18 mouse cellular contexts compared by ENCODE assay signal in genomic region chr12:15684311-15684710, GRCm38 (mm10).
DNase-seq lines count a peak whose midpoint lies in the region; ATAC-seq and TF ChIP-seq lines count a peak whose summit lies in the region.
"Had no signal": no experiment of that assay in that cellular context is flagged by ENCODE, and none has a peak within 500 bp of the region (broad histone marks: within the 10 kb centered on the region; RNA-seq: fewer than 3 reads in every experiment).

No protein-coding gene starts in this region.

- ATAC-seq in embryonic facial prominence, embryonic 11.5 days (replicated peaks; ENCODE audit: insufficient number of reproducible peaks, low FRiP score, low TSS enrichment, low read depth) = no peak
- no peak for ATAC-seq in hindbrain, postnatal 0 days
- ATAC-seq: forebrain, embryonic 13.5 days; forebrain, postnatal 0 days had no signal

- H3K36me3 ChIP-seq in embryonic facial prominence, embryonic 11.5 days (replicated peaks; ENCODE audit: control insufficient read depth, insufficient read depth, low read depth, low read length) = no peaks in the 10 kb centered on the region
- H3K36me3 ChIP-seq in embryonic facial prominence, embryonic 10.5 days (replicated peaks) = no peaks in the 10 kb centered on the region
- no peaks in the 10 kb centered on the region for H3K36me3 ChIP-seq in hindbrain, postnatal 0 days (ENCODE audit: insufficient read depth, low read length)
- H3K36me3 ChIP-seq: heart, embryonic 12.5 days; hindbrain, embryonic 15.5 days had no signal

- H3K4me2 ChIP-seq in embryonic facial prominence, embryonic 11.5 days (ENCODE audit: low read depth, low read length) = no peak overlapping the region
- H3K4me2 ChIP-seq in hindbrain, postnatal 0 days (ENCODE audit: low read depth, low read length) = no peak overlapping the region
- H3K4me2 ChIP-seq: forebrain, embryonic 13.5 days; heart, embryonic 12.5 days; hindbrain, embryonic 15.5 days had no signal

- intact Hi-C loops in gastrocnemius, postnatal 36 days (cut with DNase I) = no loop called here

- 59% methylated on average over 5 of the region's 5 CpGs for WGBS in embryonic facial prominence, embryonic 11.5 days
- WGBS in embryonic facial prominence, embryonic 10.5 days = 67% methylated on average over 5 of the region's 5 CpGs
- WGBS in lung, adult 2 months = 34% methylated on average over 5 of the region's 5 CpGs
- 84% methylated on average over 5 of the region's 5 CpGs for WGBS in hindbrain, postnatal 0 days

- TF ChIP-seq CTCF in lung, adult 2 months (IDR thresholded peaks at IDR 0.05; ENCODE audit: insufficient read depth, low read length) = no peak
- no peak for TF ChIP-seq CTCF in hindbrain, postnatal 0 days (IDR thresholded peaks at IDR 0.05; ENCODE audit: low read depth)

- no peaks in the 10 kb centered on the region for H3K9me3 ChIP-seq in embryonic facial prominence, embryonic 11.5 days (replicated peaks; ENCODE audit: control insufficient read depth, low read length)
- H3K9me3 ChIP-seq in embryonic facial prominence, embryonic 10.5 days = no peaks in the 10 kb centered on the region
- no peaks in the 10 kb centered on the region for H3K9me3 ChIP-seq in hindbrain, postnatal 0 days (ENCODE audit: low read length)
- H3K9me3 ChIP-seq: forebrain, embryonic 13.5 days; heart, embryonic 12.5 days; hindbrain, embryonic 15.5 days had no signal

- no peak overlapping the region for H3K27ac ChIP-seq in embryonic facial prominence, embryonic 11.5 days (replicated peaks; ENCODE audit: low read depth, low read length)
- H3K27ac ChIP-seq in embryonic facial prominence, embryonic 10.5 days (replicated peaks) = no peak overlapping the region
- H3K27ac ChIP-seq in hindbrain, postnatal 0 days = no peak overlapping the region
- H3K27ac ChIP-seq: forebrain, embryonic 13.5 days; hindbrain, embryonic 15.5 days had no signal

- TF ChIP-seq POLR2A in lung, adult 2 months (IDR thresholded peaks at IDR 0.05; ENCODE audit: borderline replicate concordance, extremely low read depth, low read depth, low read length) = no peak

- no peak overlapping the region for H3K4me3 ChIP-seq in embryonic facial prominence, embryonic 11.5 days (ENCODE audit: low read depth, low read length)
- no peak overlapping the region for H3K4me3 ChIP-seq in embryonic facial prominence, embryonic 10.5 days
- no peak overlapping the region for H3K4me3 ChIP-seq in lung, adult 2 months (replicated peaks; ENCODE audit: extremely low read depth, low read depth, low read length)
- no peak overlapping the region for H3K4me3 ChIP-seq in hindbrain, postnatal 0 days (ENCODE audit: low read length)
- H3K4me3 ChIP-seq: forebrain, embryonic 13.5 days; heart, embryonic 12.5 days; hindbrain, embryonic 15.5 days had no signal

- no peaks in the 10 kb centered on the region for H3K4me1 ChIP-seq in embryonic facial prominence, embryonic 11.5 days (ENCODE audit: control insufficient read depth, insufficient read depth, low read length)
- H3K4me1 ChIP-seq in embryonic facial prominence, embryonic 10.5 days = no peaks in the 10 kb centered on the region
- 0 out of 2 replicates have a peak, but pooled peaks cover 2% of the 10 kb centered on the region for H3K4me1 ChIP-seq in lung, adult 2 months (ENCODE audit: control insufficient read depth, insufficient read depth, low read length)
- no peaks in the 10 kb centered on the region for H3K4me1 ChIP-seq in hindbrain, postnatal 0 days (ENCODE audit: insufficient read depth, low read length)
- H3K4me1 ChIP-seq: forebrain, embryonic 13.5 days; heart, embryonic 12.5 days; hindbrain, embryonic 15.5 days had no signal

- DNase-seq in embryonic facial prominence, embryonic 11.5 days (ENCODE audit: low spot score) = peak; percentile 15
- no peak for DNase-seq in embryonic facial prominence, embryonic 10.5 days (ENCODE audit: low spot score)
- peak; percentile 10 for DNase-seq in lung, adult 2 months
- DNase-seq in lung, postnatal 10 days = peak; percentile 55
- peak; percentile 49 to 59 for DNase-seq in lung, postnatal 4 days
- DNase-seq in gastrocnemius, postnatal 36 days = no peak
- no peak for DNase-seq in hindbrain, postnatal 0 days (ENCODE audit: low spot score)
- no peak for DNase-seq in adrenal gland, postnatal 36 days
- DNase-seq: adrenal gland, postnatal 10 days; B cell, adult 2 months; cerebellum, adult 11-12 months; cerebellum, adult 9-10 months; cerebellum, postnatal 25 days; forebrain, postnatal 0 days; gastrocnemius, postnatal 14 days had no signal

- no peak overlapping the region for H3K9ac ChIP-seq in embryonic facial prominence, embryonic 11.5 days (replicated peaks; ENCODE audit: low read length)
- H3K9ac ChIP-seq in hindbrain, postnatal 0 days (replicated peaks; ENCODE audit: low read length) = no peak overlapping the region
- H3K9ac ChIP-seq: forebrain, embryonic 13.5 days; forebrain, postnatal 0 days; heart, embryonic 12.5 days; hindbrain, embryonic 15.5 days had no signal

- no peaks in the 10 kb centered on the region for H3K27me3 ChIP-seq in embryonic facial prominence, embryonic 11.5 days (ENCODE audit: control insufficient read depth, insufficient read depth, low read length)
- no peaks in the 10 kb centered on the region for H3K27me3 ChIP-seq in embryonic facial prominence, embryonic 10.5 days (replicated peaks; ENCODE audit: low read depth, poor library complexity, severe bottlenecking)
- H3K27me3 ChIP-seq in hindbrain, postnatal 0 days (ENCODE audit: insufficient read depth, low read length) = no peaks in the 10 kb centered on the region
- H3K27me3 ChIP-seq: forebrain, embryonic 13.5 days; heart, embryonic 12.5 days; hindbrain, embryonic 15.5 days had no signal

Comparison
In these comparisons a context has a peak if more than half of its experiments do, and no peak if none do; other contexts are left out.
1. DNase-seq: peak in embryonic facial prominence, embryonic 11.5 days (single experiment), lung, adult 2 months (single experiment), lung, postnatal 10 days (single experiment) and lung, postnatal 4 days (2 of 2); none in embryonic facial prominence, embryonic 10.5 days (single experiment), gastrocnemius, postnatal 36 days (0 of 2), hindbrain, postnatal 0 days (single experiment) and adrenal gland, postnatal 36 days (0 of 2).